Mouse (Mus musculus) left cerebral cortex, postnatal 4 days (tissue): ENCODE data around the gene Slc19a2. TPM values are rescaled to one million over a fixed set of nuclear protein-coding genes. Genes with fewer than 3 reads are reported as not detected.

Source experiments
- total RNA-seq, 2 experiments: library from RNA; stranded (reverse); gene quantifications; 2 replicates each; pipeline ENCODE4 v1.2.3; 2021

Gene Slc19a2
- total RNA-seq, 2 experiments from 2014 or later = 8.9 to 9.1 TPM

Other genes starting within 250 kb of the Slc19a2 start
- not detected for gene Sele, start 200.8 kb upstream of the Slc19a2 start, total RNA-seq
- under 1 TPM in 1 of 2 experiments, not detected in 1; 0.20 TPM for gene Sell, start 187.1 kb upstream of the Slc19a2 start, total RNA-seq
- under 1 TPM in 1 of 2 experiments, not detected in 1; 0.14 TPM for gene Selp, start 133.8 kb upstream of the Slc19a2 start, total RNA-seq
- under 1 TPM; 0.14 to 0.24 TPM for gene F5, start 97.2 kb upstream of the Slc19a2 start, total RNA-seq
- 10 to 100 TPM; 21.2 to 22.3 TPM for gene Ccdc181, start 26.5 kb downstream of the Slc19a2 start, total RNA-seq
- 10 to 100 TPM; 21.5 to 24.4 TPM for gene Nme7, start 55.1 kb downstream of the Slc19a2 start, total RNA-seq
- 10 to 100 TPM; 19.8 to 24.3 TPM for gene Blzf1, start 58.4 kb downstream of the Slc19a2 start, total RNA-seq
- 100 to 1,000 TPM; 722 to 767 TPM for gene Atp1b1, start 209.3 kb downstream of the Slc19a2 start, total RNA-seq